Mouse (Mus musculus): ENCODE measurements around the gene Slc22a14. TPM values are rescaled to one million over a fixed set of nuclear protein-coding genes. Genes with fewer than 3 reads are reported as not detected.

Gene Slc22a14
- polyA plus RNA-seq, 1 experiment, result not detected

DNA sequence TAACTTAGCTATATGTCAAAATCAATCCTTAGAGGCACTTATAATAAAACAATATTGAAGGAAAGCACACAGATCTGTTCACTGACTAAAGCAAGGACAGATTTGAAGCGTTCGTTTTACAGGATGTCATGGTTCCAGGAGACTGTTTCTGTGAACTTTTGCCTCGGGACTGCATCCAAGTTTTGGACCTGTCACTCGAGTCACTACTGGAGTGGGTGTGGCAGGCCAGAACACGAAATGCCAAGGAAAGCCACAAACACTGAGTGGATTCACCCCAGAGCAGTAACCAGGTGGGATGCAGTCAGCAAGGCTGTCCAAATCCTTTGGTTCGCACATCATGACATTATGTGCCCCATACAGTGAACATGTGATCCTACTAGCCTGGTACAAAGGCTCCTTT is 150.8 kb downstream of the Slc22a14 start:
- TF ChIP-seq CTCF (IDR thresholded peaks at IDR 0.05; ENCODE audit: low read depth, low read length), result no peak
- no peak for TF ChIP-seq POLR2A (IDR thresholded peaks at IDR 0.05; ENCODE audit: insufficient read depth, low read length)
- no peak for TF ChIP-seq EP300 (IDR thresholded peaks at IDR 0.05; ENCODE audit: insufficient read depth, low read depth, low read length)
- H3K4me3 ChIP-seq (ENCODE audit: low read depth, low read length), result no peak overlapping the region
- H3K27me3 ChIP-seq (ENCODE audit: control insufficient read depth, insufficient read depth, low read length, poor library complexity, severe bottlenecking), result no peaks in the 10 kb centered on the region

DNA sequence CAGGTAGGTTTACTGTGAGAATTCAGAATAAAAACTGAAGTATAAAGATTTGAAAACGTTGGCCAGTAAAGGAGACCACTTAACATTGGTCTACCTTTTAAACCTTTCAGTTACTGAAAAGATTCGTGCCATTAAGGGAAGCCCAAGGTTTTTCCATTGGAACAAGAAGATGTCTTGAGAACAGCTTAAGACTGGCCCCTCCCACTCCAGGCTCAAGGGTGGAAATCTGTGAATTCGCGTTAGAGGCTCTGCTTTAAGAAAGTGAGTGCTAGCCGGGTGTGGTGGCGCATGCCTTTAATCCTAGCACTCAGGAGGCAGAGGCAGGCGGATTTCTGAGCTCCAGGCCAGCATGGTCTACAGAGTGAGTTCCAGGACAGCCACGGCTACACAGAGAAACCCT is 152.4 kb downstream of the Slc22a14 start:
- no peaks in the 10 kb centered on the region for H3K27me3 ChIP-seq (ENCODE audit: control insufficient read depth, insufficient read depth, low read length, poor library complexity, severe bottlenecking)
- no peak overlapping the region for H3K4me3 ChIP-seq (ENCODE audit: low read depth, low read length)
- H3K9me3 ChIP-seq (replicated peaks; ENCODE audit: control insufficient read depth, insufficient read depth, low read length, poor library complexity, severe bottlenecking), result peaks cover 44% of the 10 kb centered on the region
- H3K36me3 ChIP-seq (ENCODE audit: control insufficient read depth, insufficient read depth, low read length, poor library complexity, severe bottlenecking), result no peaks in the 10 kb centered on the region
- TF ChIP-seq CTCF (IDR thresholded peaks at IDR 0.05; ENCODE audit: low read depth, low read length) (no peak), EP300 (IDR thresholded peaks at IDR 0.05; ENCODE audit: insufficient read depth, low read depth, low read length) (no peak), POLR2A (IDR thresholded peaks at IDR 0.05; ENCODE audit: insufficient read depth, low read length) (no peak)
- H3K4me1 ChIP-seq (ENCODE audit: control insufficient read depth, insufficient read depth, low read length), result no peaks in the 10 kb centered on the region
- no peak overlapping the region for H3K27ac ChIP-seq (ENCODE audit: insufficient read depth, low read length)
- H3K9ac ChIP-seq (ENCODE audit: low read depth, poor library complexity, severe bottlenecking), result no peak overlapping the region

More for the DNA sequence above, 150.8 kb downstream of the Slc22a14 start:
- no peak overlapping the region for H3K27ac ChIP-seq (ENCODE audit: insufficient read depth, low read length)
- no peak overlapping the region for H3K9ac ChIP-seq (ENCODE audit: low read depth, poor library complexity, severe bottlenecking)
- H3K36me3 ChIP-seq (ENCODE audit: control insufficient read depth, insufficient read depth, low read length, poor library complexity, severe bottlenecking), result no peaks in the 10 kb centered on the region
- no peaks in the 10 kb centered on the region for H3K4me1 ChIP-seq (ENCODE audit: control insufficient read depth, insufficient read depth, low read length)
- H3K9me3 ChIP-seq (replicated peaks; ENCODE audit: control insufficient read depth, insufficient read depth, low read length, poor library complexity, severe bottlenecking), result peaks cover 44% of the 10 kb centered on the region

DNA sequence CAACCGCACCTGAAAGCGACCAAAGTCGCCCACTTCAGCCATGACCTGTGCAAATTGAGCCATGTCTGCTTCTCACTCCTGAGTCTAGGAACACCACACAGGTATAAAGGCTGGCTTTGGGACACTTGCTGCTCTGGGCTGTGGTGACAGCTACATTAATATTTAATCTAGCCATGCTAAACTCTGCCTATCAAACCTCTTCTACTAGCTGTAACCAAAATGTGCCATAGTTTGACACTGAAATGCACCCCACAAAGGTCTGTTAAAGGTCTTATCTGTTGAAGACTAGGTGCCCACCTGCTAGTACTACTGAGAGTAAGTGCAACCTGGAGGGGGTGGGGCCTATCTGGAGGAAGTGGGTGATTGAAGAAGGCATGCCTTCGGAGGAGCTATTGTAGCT is 156.4 kb downstream of the Slc22a14 start, which contains the start of gene Slc22a13:
Gene Slc22a13 (minus strand): TSS at position 101 of the 400 bp plus-strand sequence.
- H3K36me3 ChIP-seq (ENCODE audit: control insufficient read depth, insufficient read depth, low read length, poor library complexity, severe bottlenecking), result no peaks in the 10 kb centered on the region
- no peaks in the 10 kb centered on the region for H3K4me1 ChIP-seq (ENCODE audit: control insufficient read depth, insufficient read depth, low read length)
- peaks cover 28% of the 10 kb centered on the region for H3K9me3 ChIP-seq (replicated peaks; ENCODE audit: control insufficient read depth, insufficient read depth, low read length, poor library complexity, severe bottlenecking)
- TF ChIP-seq EP300 (IDR thresholded peaks at IDR 0.05; ENCODE audit: insufficient read depth, low read depth, low read length) (no peak), CTCF (IDR thresholded peaks at IDR 0.05; ENCODE audit: low read depth, low read length) (no peak), POLR2A (IDR thresholded peaks at IDR 0.05; ENCODE audit: insufficient read depth, low read length) (no peak)
- no peak within 1 kb of the TSS for H3K9ac ChIP-seq (ENCODE audit: low read depth, poor library complexity, severe bottlenecking)
- no peak within 1 kb of the TSS for H3K27ac ChIP-seq (ENCODE audit: insufficient read depth, low read length)
- no peak within 1 kb of the TSS for H3K4me3 ChIP-seq (ENCODE audit: low read depth, low read length)
- no peaks in the 10 kb centered on the region for H3K27me3 ChIP-seq (ENCODE audit: control insufficient read depth, insufficient read depth, low read length, poor library complexity, severe bottlenecking)

DNA sequence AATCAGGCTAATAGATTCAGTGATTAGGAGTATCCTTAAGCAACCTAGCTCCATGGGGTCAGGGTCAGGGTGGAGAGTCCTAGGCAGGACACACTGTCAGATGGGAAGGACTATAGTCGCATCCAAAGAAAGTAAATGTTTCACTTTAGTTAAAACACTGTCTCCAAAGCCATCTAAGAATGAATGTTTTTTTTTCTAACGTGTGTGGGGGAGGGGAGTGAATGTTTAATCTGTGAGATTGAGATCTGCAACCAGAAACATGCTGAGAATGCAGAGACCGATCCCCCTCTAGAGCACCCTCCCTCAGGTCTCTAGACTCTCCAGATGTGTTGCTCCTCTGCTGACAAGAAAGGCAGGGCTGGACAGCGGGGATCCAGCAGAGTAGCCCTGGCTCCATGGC is 158.2 kb downstream of the Slc22a14 start:
- no peaks in the 10 kb centered on the region for H3K27me3 ChIP-seq (ENCODE audit: control insufficient read depth, insufficient read depth, low read length, poor library complexity, severe bottlenecking)
- H3K9ac ChIP-seq (ENCODE audit: low read depth, poor library complexity, severe bottlenecking), result no peak overlapping the region
- no peak overlapping the region for H3K27ac ChIP-seq (ENCODE audit: insufficient read depth, low read length)
- H3K4me1 ChIP-seq (ENCODE audit: control insufficient read depth, insufficient read depth, low read length), result no peaks in the 10 kb centered on the region
- TF ChIP-seq POLR2A (IDR thresholded peaks at IDR 0.05; ENCODE audit: insufficient read depth, low read length) (no peak), EP300 (IDR thresholded peaks at IDR 0.05; ENCODE audit: insufficient read depth, low read depth, low read length) (no peak), CTCF (IDR thresholded peaks at IDR 0.05; ENCODE audit: low read depth, low read length) (no peak)
- H3K36me3 ChIP-seq (ENCODE audit: control insufficient read depth, insufficient read depth, low read length, poor library complexity, severe bottlenecking), result no peaks in the 10 kb centered on the region
- H3K4me3 ChIP-seq (ENCODE audit: low read depth, low read length), result no peak overlapping the region
- peaks cover 25% of the 10 kb centered on the region for H3K9me3 ChIP-seq (replicated peaks; ENCODE audit: control insufficient read depth, insufficient read depth, low read length, poor library complexity, severe bottlenecking)

DNA sequence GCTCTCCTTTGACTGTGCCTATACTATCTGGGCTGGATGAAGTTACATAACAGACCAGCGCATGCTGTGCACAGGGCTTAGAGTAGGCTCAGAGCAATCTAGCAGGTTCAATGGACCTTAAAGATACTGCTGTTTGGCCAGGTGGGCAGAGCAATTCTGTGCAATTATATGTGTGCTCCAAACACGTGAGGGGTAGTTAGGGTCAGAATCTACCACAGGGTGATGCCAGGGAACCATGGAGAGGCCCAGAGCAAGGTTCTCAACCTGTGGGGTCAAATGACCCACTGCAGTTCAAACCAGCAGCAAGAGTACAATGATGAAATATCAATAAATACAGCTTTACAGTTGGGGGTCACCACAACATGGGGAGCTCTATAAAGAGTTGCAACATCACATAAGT is 158.7 kb downstream of the Slc22a14 start:
- Histone ChIP-seq H3K27me3 (ENCODE audit: control insufficient read depth, insufficient read depth, low read length, poor library complexity, severe bottlenecking) (no peaks in the 10 kb centered on the region), H3K4me3 (ENCODE audit: low read depth, low read length) (no peak overlapping the region), H3K9me3 (replicated peaks; ENCODE audit: control insufficient read depth, insufficient read depth, low read length, poor library complexity, severe bottlenecking) (peaks cover 25% of the 10 kb centered on the region), H3K27ac (ENCODE audit: insufficient read depth, low read length) (no peak overlapping the region), H3K9ac (ENCODE audit: low read depth, poor library complexity, severe bottlenecking) (no peak overlapping the region), H3K4me1 (ENCODE audit: control insufficient read depth, insufficient read depth, low read length) (no peaks in the 10 kb centered on the region), H3K36me3 (ENCODE audit: control insufficient read depth, insufficient read depth, low read length, poor library complexity, severe bottlenecking) (no peaks in the 10 kb centered on the region)
- TF ChIP-seq POLR2A (IDR thresholded peaks at IDR 0.05; ENCODE audit: insufficient read depth, low read length), result no peak
- no peak for TF ChIP-seq EP300 (IDR thresholded peaks at IDR 0.05; ENCODE audit: insufficient read depth, low read depth, low read length)
- no peak for TF ChIP-seq CTCF (IDR thresholded peaks at IDR 0.05; ENCODE audit: low read depth, low read length)

DNA sequence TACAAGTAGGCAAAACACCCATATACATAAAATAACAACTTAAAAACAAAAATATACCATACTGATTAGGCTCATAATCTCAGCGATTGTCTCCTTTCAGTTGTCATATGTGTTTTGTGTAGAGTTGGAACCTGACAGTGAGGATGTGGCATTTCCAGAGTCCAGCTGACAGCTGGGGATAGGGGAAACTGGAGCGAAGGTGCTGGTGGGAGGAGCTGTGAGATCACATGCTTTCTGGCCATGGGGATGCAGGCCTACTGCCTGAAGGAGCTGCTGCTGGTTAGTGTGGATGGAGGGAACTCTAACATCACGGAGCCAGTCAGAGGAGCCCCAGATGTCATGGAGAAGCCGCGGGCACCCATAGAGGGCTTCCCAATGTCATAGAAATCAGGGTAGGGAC is 159.6 kb downstream of the Slc22a14 start:
- Histone ChIP-seq H3K27me3 (ENCODE audit: control insufficient read depth, insufficient read depth, low read length, poor library complexity, severe bottlenecking) (no peaks in the 10 kb centered on the region), H3K4me3 (ENCODE audit: low read depth, low read length) (no peak overlapping the region)
- TF ChIP-seq POLR2A (IDR thresholded peaks at IDR 0.05; ENCODE audit: insufficient read depth, low read length) (no peak), CTCF (IDR thresholded peaks at IDR 0.05; ENCODE audit: low read depth, low read length) (no peak), EP300 (IDR thresholded peaks at IDR 0.05; ENCODE audit: insufficient read depth, low read depth, low read length) (no peak)

More for the DNA sequence above, 159.6 kb downstream of the Slc22a14 start:
- no peak overlapping the region for H3K9ac ChIP-seq (ENCODE audit: low read depth, poor library complexity, severe bottlenecking)
- no peaks in the 10 kb centered on the region for H3K4me1 ChIP-seq (ENCODE audit: control insufficient read depth, insufficient read depth, low read length)
- H3K9me3 ChIP-seq (replicated peaks; ENCODE audit: control insufficient read depth, insufficient read depth, low read length, poor library complexity, severe bottlenecking), result peaks cover 23% of the 10 kb centered on the region
- H3K27ac ChIP-seq (ENCODE audit: insufficient read depth, low read length), result no peak overlapping the region
- no peaks in the 10 kb centered on the region for H3K36me3 ChIP-seq (ENCODE audit: control insufficient read depth, insufficient read depth, low read length, poor library complexity, severe bottlenecking)
